Mouse (Mus musculus): ENCODE measurements around the gene Atp6v0b.

- TF ChIP-seq EP300 (IDR thresholded peaks at IDR 0.05; ENCODE audit: low read depth): no peak
- TF ChIP-seq CTCF (IDR thresholded peaks at IDR 0.05; ENCODE audit: low read depth): no peak
Measured at GRCm38 (mm10) chr4:117841566-117841965, 45.6 kb downstream of the Atp6v0b start.

All from heart, postnatal 0 days (tissue).